Mouse (Mus musculus): ENCODE measurements around the gene Mmp2. TPM values are rescaled to one million over a fixed set of nuclear protein-coding genes. Genes with fewer than 3 reads are reported as not detected.

Gene Mmp2
- polyA plus RNA-seq, 1 experiment: 2.8 TPM

GRCm38 (mm10) chr8:92899590-92899989 is 72.5 kb downstream of the Mmp2 start:
- Histone ChIP-seq H3K4me3 (replicated peaks; ENCODE audit: insufficient read depth, low read depth, low read length) (no peak overlapping the region), H3K27me3 (ENCODE audit: control insufficient read depth, insufficient read depth, low read length) (no peaks in the 10 kb centered on the region), H3K4me1 (ENCODE audit: control insufficient read depth, insufficient read depth, low read length) (no peaks in the 10 kb centered on the region; the same call in 1 of the 2 replicates), H3K27ac (ENCODE audit: insufficient read depth, low read length) (no peak overlapping the region)
- no peak for DNase-seq
- WGBS: 85% methylated on average over 9 of the region's 9 CpGs
- no peak for TF ChIP-seq CTCF (IDR thresholded peaks at IDR 0.05; ENCODE audit: borderline replicate concordance, insufficient read depth, low read depth, low read length)
- no peak for TF ChIP-seq POLR2A (IDR thresholded peaks at IDR 0.05; ENCODE audit: borderline replicate concordance, insufficient read depth, low read length)

- Histone ChIP-seq H3K4me3 (replicated peaks; ENCODE audit: insufficient read depth, low read depth, low read length) (no peak within 1 kb of the TSS), H3K27ac (ENCODE audit: insufficient read depth, low read length) (no peak within 1 kb of the TSS), H3K4me1 (ENCODE audit: control insufficient read depth, insufficient read depth, low read length) (no peaks in the 10 kb centered on the region; the same call in 1 of the 2 replicates), H3K27me3 (ENCODE audit: control insufficient read depth, insufficient read depth, low read length) (no peaks in the 10 kb centered on the region)
- WGBS: 96% methylated on average over 5 of the region's 5 CpGs
- TF ChIP-seq POLR2A (IDR thresholded peaks at IDR 0.05; ENCODE audit: borderline replicate concordance, insufficient read depth, low read length): no peak
- TF ChIP-seq CTCF (IDR thresholded peaks at IDR 0.05; ENCODE audit: borderline replicate concordance, insufficient read depth, low read depth, low read length): no peak
- no peak for DNase-seq
Observed at GRCm38 (mm10) chr8:92901107-92901506, 74.0 kb downstream of the Mmp2 start, which contains the start of gene Capns2. TSS of gene Capns2 (plus strand) at chr8:92901407.

- TF ChIP-seq CTCF (IDR thresholded peaks at IDR 0.05; ENCODE audit: borderline replicate concordance, insufficient read depth, low read depth, low read length) (no peak), POLR2A (IDR thresholded peaks at IDR 0.05; ENCODE audit: borderline replicate concordance, insufficient read depth, low read length) (no peak)
- 13% methylated on average over 2 of the region's 2 CpGs for WGBS
- DNase-seq: no peak
- H3K27ac ChIP-seq (ENCODE audit: insufficient read depth, low read length): no peak overlapping the region
- no peaks in the 10 kb centered on the region for H3K27me3 ChIP-seq (ENCODE audit: control insufficient read depth, insufficient read depth, low read length)
- no peaks in the 10 kb centered on the region; the same call in 1 of the 2 replicates for H3K4me1 ChIP-seq (ENCODE audit: control insufficient read depth, insufficient read depth, low read length)
- H3K4me3 ChIP-seq (replicated peaks; ENCODE audit: insufficient read depth, low read depth, low read length): no peak overlapping the region
Observed at GRCm38 (mm10) chr8:92902981-92903380, 75.9 kb downstream of the Mmp2 start.

Other genes with a start within 250 kb of the Mmp2 start
- gene Irx6, start 153.0 kb upstream of the Mmp2 start, polyA plus RNA-seq (2012; rRNA removed): 0.30 and 0.41 TPM in 2 replicates
- gene Lpcat2, start 28.0 kb downstream of the Mmp2 start, polyA plus RNA-seq (2012; rRNA removed): 8.4 and 10.6 TPM in 2 replicates
- 0.39 and 0.46 TPM in 2 replicates for gene Capns2, start 74.1 kb downstream of the Mmp2 start, polyA plus RNA-seq (2012; rRNA removed)
- 2.0 and 3.0 TPM in 2 replicates for gene Slc6a2, start 132.8 kb downstream of the Mmp2 start, polyA plus RNA-seq (2012; rRNA removed)
- gene Ces1a, start 220.9 kb downstream of the Mmp2 start, polyA plus RNA-seq (2012; rRNA removed): not detected in 2 replicates

Measured in cerebellum, adult 2 months (tissue).